Mouse (Mus musculus): ENCODE results near the gene Cmah. TPM values are rescaled to one million over a fixed set of nuclear protein-coding genes. Genes with fewer than 3 reads are reported as not detected.

Gene Cmah
- polyA plus RNA-seq, 1 experiment from 2014 or later = 0.37 TPM

DNA sequence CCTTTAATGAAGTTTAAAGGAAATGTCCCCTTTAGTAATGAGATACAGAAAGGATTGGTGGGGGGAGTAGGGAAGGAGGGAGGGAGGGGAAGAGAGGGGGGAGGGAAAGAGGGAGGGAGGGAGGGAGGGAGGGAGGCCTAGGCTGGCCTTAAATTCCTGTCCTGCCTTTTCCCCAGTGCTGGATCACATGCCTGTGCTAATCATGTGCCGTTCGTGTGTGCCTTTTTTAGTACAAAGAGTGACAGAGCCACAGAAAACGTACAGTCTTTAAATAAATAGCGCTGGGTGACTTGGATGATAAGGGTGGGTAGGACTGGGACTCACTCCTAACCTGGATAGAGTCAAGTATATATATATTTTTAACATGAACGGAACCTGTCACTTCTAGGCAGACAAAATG is 150.4 kb downstream of the Cmah start:
- Histone ChIP-seq H3K27me3 (ENCODE audit: control insufficient read depth, insufficient read depth, low read length) (no peaks in the 10 kb centered on the region), H3K36me3 (ENCODE audit: control insufficient read depth, insufficient read depth, low read length) (no peaks in the 10 kb centered on the region), H3K9ac (ENCODE audit: low read length) (no peak overlapping the region), H3K4me3 (ENCODE audit: low read depth, low read length) (no peak overlapping the region), H3K9me3 (ENCODE audit: control insufficient read depth, low read length) (no peaks in the 10 kb centered on the region), H3K27ac (ENCODE audit: low read depth, low read length) (no peak overlapping the region), H3K4me1 (ENCODE audit: control insufficient read depth, insufficient read depth, low read length) (no peaks in the 10 kb centered on the region), H3K4me2 (no peak overlapping the region)
- ATAC-seq (ENCODE audit: low FRiP score) (no peak), DNase-seq (ENCODE audit: low spot score, missing footprints) (no peak)
- 87% methylated on average over 5 of the region's 5 CpGs for WGBS

GRCm38 (mm10) chr13:24479516-24479915 is 152.3 kb downstream of the Cmah start:
- no peaks in the 10 kb centered on the region for H3K4me1 ChIP-seq (ENCODE audit: control insufficient read depth, insufficient read depth, low read length)
- H3K4me3 ChIP-seq (ENCODE audit: low read depth, low read length) = no peak overlapping the region
- H3K9ac ChIP-seq (ENCODE audit: low read length) = no peak overlapping the region
- no peaks in the 10 kb centered on the region for H3K9me3 ChIP-seq (ENCODE audit: control insufficient read depth, low read length)
- no peak overlapping the region for H3K4me2 ChIP-seq
- ATAC-seq (ENCODE audit: low FRiP score) = no peak
- H3K27me3 ChIP-seq (ENCODE audit: control insufficient read depth, insufficient read depth, low read length) = no peaks in the 10 kb centered on the region
- H3K27ac ChIP-seq (ENCODE audit: low read depth, low read length) = no peak overlapping the region
- H3K36me3 ChIP-seq (ENCODE audit: control insufficient read depth, insufficient read depth, low read length) = no peaks in the 10 kb centered on the region
- DNase-seq (ENCODE audit: low spot score, missing footprints) = peak; percentile 77
- 87% methylated on average over 2 of the region's 2 CpGs for WGBS

DNA sequence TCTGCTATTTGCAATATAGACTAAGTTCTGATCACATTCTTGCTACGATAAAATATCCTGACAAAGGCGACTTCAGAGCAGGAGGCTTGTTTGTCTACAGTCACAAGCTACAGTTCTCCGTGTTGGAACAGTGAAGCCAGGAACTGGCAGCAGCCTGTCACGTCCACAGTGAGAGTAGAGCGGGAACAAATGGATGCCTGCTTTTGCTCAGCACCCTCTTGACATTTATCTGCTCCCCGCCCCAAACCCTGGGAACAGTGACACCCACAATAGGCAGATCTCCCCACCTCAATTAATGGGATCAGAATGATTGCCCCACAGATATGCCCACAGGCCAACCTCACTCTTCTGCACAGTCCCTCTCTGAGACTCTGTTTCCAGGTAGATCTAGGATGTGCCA is 153.6 kb downstream of the Cmah start:
- H3K4me2 ChIP-seq = no peak overlapping the region
- no peak for ATAC-seq (ENCODE audit: low FRiP score)
- no peaks in the 10 kb centered on the region for H3K36me3 ChIP-seq (ENCODE audit: control insufficient read depth, insufficient read depth, low read length)
- H3K27me3 ChIP-seq (ENCODE audit: control insufficient read depth, insufficient read depth, low read length) = no peaks in the 10 kb centered on the region
- no peak overlapping the region for H3K27ac ChIP-seq (ENCODE audit: low read depth, low read length)
- H3K9me3 ChIP-seq (ENCODE audit: control insufficient read depth, low read length) = no peaks in the 10 kb centered on the region
- no peak for DNase-seq (ENCODE audit: low spot score, missing footprints)
- no peaks in the 10 kb centered on the region for H3K4me1 ChIP-seq (ENCODE audit: control insufficient read depth, insufficient read depth, low read length)
- no peak overlapping the region for H3K9ac ChIP-seq (ENCODE audit: low read length)
- H3K4me3 ChIP-seq (ENCODE audit: low read depth, low read length) = no peak overlapping the region
- 85% methylated on average over 6 of the region's 6 CpGs for WGBS

DNA sequence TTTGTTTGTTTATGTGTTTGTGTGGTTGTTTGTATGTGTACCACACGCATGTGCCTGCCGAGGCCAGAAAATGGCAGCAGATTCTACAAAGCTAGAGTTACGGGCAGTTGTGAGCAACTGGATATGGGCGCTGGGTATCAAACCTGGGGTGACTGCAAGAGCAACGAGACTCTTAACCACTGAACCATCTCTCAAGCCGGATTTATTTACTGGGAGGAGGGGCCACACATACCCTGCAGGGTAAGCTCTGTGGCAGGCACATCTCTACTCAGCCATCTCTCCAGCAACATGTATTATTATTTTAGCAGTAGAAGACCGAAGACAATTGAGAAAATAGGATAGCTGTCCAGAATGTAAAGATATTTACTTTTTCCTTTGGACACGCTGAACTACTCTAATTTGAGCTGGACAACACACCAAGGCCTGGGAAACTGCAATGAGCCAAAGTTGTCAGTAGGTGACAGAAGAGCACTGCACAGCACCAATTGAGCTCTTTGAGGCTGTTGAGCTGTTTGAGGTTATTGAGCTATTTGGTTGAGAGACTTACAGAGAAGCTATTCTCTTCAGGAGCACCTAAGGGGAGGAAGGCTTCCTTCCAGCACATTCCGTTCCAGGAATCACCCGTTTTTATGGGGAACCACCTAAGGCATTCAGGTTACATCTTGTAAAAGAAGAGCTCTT is 154.6 kb downstream of the Cmah start:
- DNase-seq (ENCODE audit: low spot score, missing footprints) (peak; percentile 94), ATAC-seq (ENCODE audit: low FRiP score) (peak; percentile 71; the same call in 1 of the 2 replicates)
- H3K9ac ChIP-seq (ENCODE audit: low read length) = no peak overlapping the region
- H3K9me3 ChIP-seq (ENCODE audit: control insufficient read depth, low read length) = no peaks in the 10 kb centered on the region
- no peaks in the 10 kb centered on the region for H3K36me3 ChIP-seq (ENCODE audit: control insufficient read depth, insufficient read depth, low read length)
- no peak overlapping the region for H3K27ac ChIP-seq (ENCODE audit: low read depth, low read length)
- no peak overlapping the region for H3K4me3 ChIP-seq (ENCODE audit: low read depth, low read length)
- H3K27me3 ChIP-seq (ENCODE audit: control insufficient read depth, insufficient read depth, low read length) = no peaks in the 10 kb centered on the region
- no peaks in the 10 kb centered on the region for H3K4me1 ChIP-seq (ENCODE audit: control insufficient read depth, insufficient read depth, low read length)
- no peak overlapping the region for H3K4me2 ChIP-seq
- WGBS = 62% methylated on average over 10 of the region's 10 CpGs

DNA sequence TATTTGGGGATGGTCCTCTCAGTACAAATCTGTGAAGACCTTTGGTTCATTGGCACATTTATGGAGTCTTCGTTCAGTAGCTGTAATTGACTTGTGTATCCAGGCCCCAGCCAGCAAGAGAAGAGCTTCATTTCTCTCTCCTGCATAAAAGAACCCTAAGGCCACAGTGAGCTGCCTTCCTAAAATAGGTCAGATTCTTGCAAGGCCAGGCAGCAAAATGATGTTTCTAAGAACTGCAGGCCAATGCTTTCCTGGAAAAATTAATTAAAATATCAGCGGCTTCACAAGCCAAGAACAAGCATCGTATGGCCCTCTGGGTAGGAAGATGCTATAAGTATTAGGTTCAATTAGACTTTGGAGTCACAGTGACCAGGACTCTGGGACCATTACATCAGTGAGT is 156.5 kb downstream of the Cmah start:
- 90% methylated on average over 3 of the region's 3 CpGs for WGBS
- Histone ChIP-seq H3K4me2 (no peak overlapping the region), H3K4me1 (ENCODE audit: control insufficient read depth, insufficient read depth, low read length) (no peaks in the 10 kb centered on the region), H3K36me3 (ENCODE audit: control insufficient read depth, insufficient read depth, low read length) (no peaks in the 10 kb centered on the region), H3K9ac (ENCODE audit: low read length) (no peak overlapping the region), H3K27me3 (ENCODE audit: control insufficient read depth, insufficient read depth, low read length) (no peaks in the 10 kb centered on the region), H3K27ac (ENCODE audit: low read depth, low read length) (no peak overlapping the region), H3K9me3 (ENCODE audit: control insufficient read depth, low read length) (no peaks in the 10 kb centered on the region), H3K4me3 (ENCODE audit: low read depth, low read length) (no peak overlapping the region)
- DNase-seq (ENCODE audit: low spot score, missing footprints) = peak; percentile 70
- ATAC-seq (ENCODE audit: low FRiP score) = no peak

GRCm38 (mm10) chr13:24484811-24485210 is 157.6 kb downstream of the Cmah start:
- WGBS = 85% methylated on average over 3 of the region's 3 CpGs
- H3K4me3 ChIP-seq (ENCODE audit: low read depth, low read length) = no peak overlapping the region
- H3K9me3 ChIP-seq (ENCODE audit: control insufficient read depth, low read length) = no peaks in the 10 kb centered on the region
- DNase-seq (ENCODE audit: low spot score, missing footprints) (peak; percentile 56), ATAC-seq (ENCODE audit: low FRiP score) (no peak)
- H3K4me2 ChIP-seq = no peak overlapping the region
- no peaks in the 10 kb centered on the region for H3K36me3 ChIP-seq (ENCODE audit: control insufficient read depth, insufficient read depth, low read length)
- H3K4me1 ChIP-seq (ENCODE audit: control insufficient read depth, insufficient read depth, low read length) = no peaks in the 10 kb centered on the region
- no peaks in the 10 kb centered on the region for H3K27me3 ChIP-seq (ENCODE audit: control insufficient read depth, insufficient read depth, low read length)
- no peak overlapping the region for H3K9ac ChIP-seq (ENCODE audit: low read length)
- H3K27ac ChIP-seq (ENCODE audit: low read depth, low read length) = no peak overlapping the region

DNA sequence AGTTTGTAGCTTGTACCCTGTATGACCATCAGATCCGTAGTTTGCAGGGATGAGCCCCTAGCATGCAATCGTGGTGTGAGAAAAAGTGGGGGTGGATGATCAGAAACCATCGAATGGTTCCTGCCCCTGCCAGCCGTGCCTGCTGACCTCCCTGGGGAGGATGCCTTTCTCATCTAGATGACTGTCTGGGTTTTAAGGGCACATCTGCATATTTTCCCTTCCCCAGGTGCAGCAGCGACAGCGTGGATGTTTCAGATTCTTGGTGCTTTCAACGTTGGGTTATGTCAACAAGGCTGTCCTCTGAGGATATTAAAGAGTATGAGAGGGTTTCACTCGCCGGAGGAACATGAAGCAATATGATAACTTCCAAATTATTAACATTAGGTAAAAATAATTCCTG is 158.8 kb downstream of the Cmah start:
- Histone ChIP-seq H3K4me1 (ENCODE audit: control insufficient read depth, insufficient read depth, low read length) (no peaks in the 10 kb centered on the region), H3K36me3 (ENCODE audit: control insufficient read depth, insufficient read depth, low read length) (no peaks in the 10 kb centered on the region), H3K4me3 (ENCODE audit: low read depth, low read length) (no peak overlapping the region), H3K27ac (ENCODE audit: low read depth, low read length) (no peak overlapping the region), H3K4me2 (no peak overlapping the region), H3K27me3 (ENCODE audit: control insufficient read depth, insufficient read depth, low read length) (no peaks in the 10 kb centered on the region), H3K9ac (ENCODE audit: low read length) (no peak overlapping the region), H3K9me3 (ENCODE audit: control insufficient read depth, low read length) (no peaks in the 10 kb centered on the region)
- DNase-seq (ENCODE audit: low spot score, missing footprints) (peak; percentile 21), ATAC-seq (ENCODE audit: low FRiP score) (no peak)
- 71% methylated on average over 9 of the region's 9 CpGs for WGBS

DNA sequence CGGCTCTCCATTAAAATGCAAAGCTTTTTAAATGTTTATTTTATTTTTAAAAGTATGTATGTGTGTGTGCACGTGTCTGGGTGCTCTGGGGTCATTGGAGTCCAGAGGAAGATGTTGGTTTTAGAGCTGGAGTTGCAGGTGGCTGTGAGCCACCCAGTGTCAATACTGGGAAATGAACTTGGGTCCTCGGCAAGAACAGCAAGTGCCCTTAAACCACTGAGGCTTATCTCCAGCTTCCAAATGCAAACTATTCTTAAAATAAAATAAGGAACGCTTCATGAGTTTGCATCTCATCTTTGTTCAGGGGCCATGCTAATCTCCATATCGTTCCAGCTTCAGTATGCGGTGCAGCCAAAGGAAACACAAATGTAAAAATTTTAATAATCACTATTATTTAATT is 159.2 kb downstream of the Cmah start:
- H3K9ac ChIP-seq (ENCODE audit: low read length) = no peak overlapping the region
- DNase-seq (ENCODE audit: low spot score, missing footprints) (no peak), ATAC-seq (ENCODE audit: low FRiP score) (no peak)
- 74% methylated on average over 6 of the region's 6 CpGs for WGBS
- H3K27me3 ChIP-seq (ENCODE audit: control insufficient read depth, insufficient read depth, low read length) = no peaks in the 10 kb centered on the region
- H3K36me3 ChIP-seq (ENCODE audit: control insufficient read depth, insufficient read depth, low read length) = no peaks in the 10 kb centered on the region
- no peaks in the 10 kb centered on the region for H3K4me1 ChIP-seq (ENCODE audit: control insufficient read depth, insufficient read depth, low read length)
- H3K4me2 ChIP-seq = no peak overlapping the region
- H3K4me3 ChIP-seq (ENCODE audit: low read depth, low read length) = no peak overlapping the region
- no peak overlapping the region for H3K27ac ChIP-seq (ENCODE audit: low read depth, low read length)
- H3K9me3 ChIP-seq (ENCODE audit: control insufficient read depth, low read length) = no peaks in the 10 kb centered on the region

GRCm38 (mm10) chr13:24487061-24487460 is 159.9 kb downstream of the Cmah start:
- ATAC-seq (ENCODE audit: low FRiP score) (no peak), DNase-seq (ENCODE audit: low spot score, missing footprints) (no peak)
- H3K27me3 ChIP-seq (ENCODE audit: control insufficient read depth, insufficient read depth, low read length) = no peaks in the 10 kb centered on the region
- no peak overlapping the region for H3K27ac ChIP-seq (ENCODE audit: low read depth, low read length)
- H3K4me1 ChIP-seq (ENCODE audit: control insufficient read depth, insufficient read depth, low read length) = no peaks in the 10 kb centered on the region
- no peaks in the 10 kb centered on the region for H3K9me3 ChIP-seq (ENCODE audit: control insufficient read depth, low read length)
- H3K9ac ChIP-seq (ENCODE audit: low read length) = no peak overlapping the region
- H3K36me3 ChIP-seq (ENCODE audit: control insufficient read depth, insufficient read depth, low read length) = no peaks in the 10 kb centered on the region
- no peak overlapping the region for H3K4me2 ChIP-seq
- 86% methylated on average over 5 of the region's 5 CpGs for WGBS
- H3K4me3 ChIP-seq (ENCODE audit: low read depth, low read length) = no peak overlapping the region

Measured in midbrain, embryonic 11.5 days (tissue).